Mouse (Mus musculus) ovary, postnatal 10 days (tissue): Measurements from ENCODE around the gene Alg14.

Experiments
- DNase-seq: peaks from one replicate; pipeline ENCODE4 v3.0.0; 2022; ENCODE audit warnings: low spot score

Alg14 gene

GRCm38 (mm10) chr3:121336234-121336890 lies 44.8 kb downstream of the Alg14 start:
- no peak for DNase-seq

DNA sequence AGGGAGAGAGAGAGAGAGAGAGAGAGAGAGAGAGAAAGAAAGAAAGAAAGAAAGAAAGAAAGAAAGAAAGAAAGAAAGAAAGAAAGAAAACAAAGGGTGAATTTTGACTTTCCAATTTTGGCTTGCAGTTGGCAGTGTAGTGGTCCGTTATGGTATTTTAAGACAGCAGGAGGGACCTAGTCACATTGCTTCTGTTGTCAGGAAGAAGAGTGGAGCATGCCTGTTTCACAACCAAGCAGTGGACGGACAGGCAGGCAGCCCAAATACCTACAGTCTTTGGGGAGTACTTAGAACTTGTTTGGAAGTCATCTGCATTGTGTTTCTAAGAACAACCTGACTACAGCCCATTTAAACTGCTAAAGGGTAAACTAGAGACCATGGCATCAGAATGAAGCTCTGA lies 47.1 kb downstream of the Alg14 start:
- no peak for DNase-seq

GRCm38 (mm10) chr3:121340321-121340761 lies 48.8 kb downstream of the Alg14 start:
- DNase-seq, result no peak

DNA sequence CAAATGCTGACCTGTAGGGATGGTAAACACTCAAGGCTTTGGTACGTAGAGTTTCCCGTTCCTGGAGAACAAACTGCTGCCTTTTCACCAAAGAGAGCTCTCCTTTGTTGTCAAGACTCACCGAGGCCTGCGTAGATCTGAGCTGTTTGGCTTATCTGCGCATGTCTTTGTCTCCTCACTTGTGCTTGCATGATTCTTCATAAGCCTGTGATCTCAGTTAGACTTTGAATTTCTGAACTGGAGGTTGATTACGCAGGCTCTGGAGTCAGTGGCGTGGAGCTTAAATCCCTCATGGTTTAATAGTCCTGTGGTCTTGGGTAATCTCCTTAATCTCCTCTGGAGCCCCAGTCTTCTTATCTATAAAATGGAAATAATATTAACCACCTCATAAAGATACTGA lies 51.7 kb downstream of the Alg14 start:
- no peak for DNase-seq

GRCm38 (mm10) chr3:121344056-121344945 lies 52.7 kb downstream of the Alg14 start:
- DNase-seq, result no peak

DNA sequence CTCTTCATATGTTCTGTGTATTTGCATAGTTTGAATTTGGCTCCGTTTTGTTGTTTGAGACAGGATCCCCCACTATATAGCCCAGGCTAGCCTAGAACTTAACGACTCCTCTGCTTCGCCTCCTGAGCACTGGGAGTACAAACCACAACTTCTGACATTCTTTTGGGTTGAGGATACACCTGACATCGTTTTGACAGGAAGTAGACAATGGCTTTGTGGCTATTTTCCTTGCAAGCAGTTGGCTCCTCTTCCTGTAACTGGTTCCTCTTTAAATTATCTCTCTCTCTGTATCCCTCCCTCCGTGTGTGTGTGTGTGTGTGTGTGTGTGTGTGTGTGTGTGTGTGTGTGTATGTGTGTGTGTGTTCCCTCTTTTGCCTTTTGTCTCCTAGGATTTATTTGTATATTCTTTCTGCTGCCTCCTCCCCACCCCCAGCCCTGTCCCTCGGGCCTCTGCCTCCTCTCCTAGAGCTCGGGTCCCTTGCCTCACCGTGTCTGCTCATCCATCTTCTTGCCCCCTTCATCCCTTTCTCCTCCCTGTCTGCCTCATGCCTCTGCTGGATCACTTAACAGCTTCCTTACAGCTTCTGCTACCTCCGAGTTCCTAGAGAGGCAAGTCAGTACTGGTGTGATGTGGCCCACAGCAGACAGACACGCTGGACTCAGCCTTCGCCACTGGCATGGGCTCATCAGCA lies 53.5 kb downstream of the Alg14 start:
- no peak for DNase-seq

GRCm38 (mm10) chr3:121345643-121346000 lies 54.0 kb downstream of the Alg14 start:
- no peak for DNase-seq

DNA sequence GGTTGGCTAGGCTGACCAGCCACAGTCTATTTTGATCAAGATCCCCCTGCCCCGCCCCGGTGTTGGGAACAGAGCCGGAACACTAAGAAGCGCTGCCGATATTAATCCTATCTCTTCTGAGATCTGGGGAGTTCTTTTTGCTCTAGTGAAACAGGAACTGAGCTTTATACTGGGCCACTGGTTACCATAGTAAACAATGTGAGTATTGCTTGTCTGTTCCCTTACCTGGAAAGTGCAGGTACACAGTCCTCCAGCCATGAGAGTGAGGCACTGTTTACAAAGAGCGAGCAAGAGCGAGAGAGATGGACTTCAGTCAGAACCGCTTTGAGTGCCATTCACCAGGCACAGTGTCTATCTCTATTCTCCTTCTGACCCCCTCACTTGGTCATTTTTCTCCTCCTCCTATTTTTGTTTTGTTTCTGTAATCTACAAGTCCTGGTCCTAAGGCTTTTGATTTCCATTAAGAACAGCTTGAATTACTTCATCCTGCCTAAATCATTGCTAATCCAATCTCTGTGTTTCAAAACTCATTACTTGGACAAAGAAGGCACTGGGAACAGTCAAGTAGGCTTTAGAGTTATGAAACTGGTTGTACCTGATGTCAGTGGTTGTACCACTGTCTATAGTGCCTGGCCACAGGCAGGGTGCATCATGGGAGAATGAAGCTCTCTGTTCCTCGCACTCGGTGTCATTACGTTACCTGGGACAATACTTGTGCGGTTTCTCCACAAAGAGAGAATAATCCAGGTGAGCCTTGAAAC lies 55.1 kb downstream of the Alg14 start:
- DNase-seq, result no peak

DNA sequence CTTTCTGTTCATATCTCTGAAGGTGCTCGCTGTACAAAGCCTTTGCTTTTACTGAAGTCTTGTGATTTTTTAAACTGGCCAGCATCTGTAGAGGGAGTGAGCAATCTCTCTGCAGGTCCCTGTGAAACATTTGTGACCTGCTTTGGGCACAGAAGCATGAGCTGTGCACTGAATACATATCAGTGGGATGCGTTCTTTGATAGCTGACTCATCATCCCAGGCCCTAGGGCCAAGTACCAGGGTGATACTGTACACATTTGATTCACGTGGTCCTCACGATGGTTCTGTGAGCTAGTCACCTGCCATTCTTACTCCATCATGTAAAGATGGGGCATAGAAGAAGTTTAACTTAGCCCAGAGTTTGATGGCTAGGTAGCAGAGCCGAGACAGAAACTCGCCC lies 57.2 kb downstream of the Alg14 start:
- DNase-seq, result no peak

DNA sequence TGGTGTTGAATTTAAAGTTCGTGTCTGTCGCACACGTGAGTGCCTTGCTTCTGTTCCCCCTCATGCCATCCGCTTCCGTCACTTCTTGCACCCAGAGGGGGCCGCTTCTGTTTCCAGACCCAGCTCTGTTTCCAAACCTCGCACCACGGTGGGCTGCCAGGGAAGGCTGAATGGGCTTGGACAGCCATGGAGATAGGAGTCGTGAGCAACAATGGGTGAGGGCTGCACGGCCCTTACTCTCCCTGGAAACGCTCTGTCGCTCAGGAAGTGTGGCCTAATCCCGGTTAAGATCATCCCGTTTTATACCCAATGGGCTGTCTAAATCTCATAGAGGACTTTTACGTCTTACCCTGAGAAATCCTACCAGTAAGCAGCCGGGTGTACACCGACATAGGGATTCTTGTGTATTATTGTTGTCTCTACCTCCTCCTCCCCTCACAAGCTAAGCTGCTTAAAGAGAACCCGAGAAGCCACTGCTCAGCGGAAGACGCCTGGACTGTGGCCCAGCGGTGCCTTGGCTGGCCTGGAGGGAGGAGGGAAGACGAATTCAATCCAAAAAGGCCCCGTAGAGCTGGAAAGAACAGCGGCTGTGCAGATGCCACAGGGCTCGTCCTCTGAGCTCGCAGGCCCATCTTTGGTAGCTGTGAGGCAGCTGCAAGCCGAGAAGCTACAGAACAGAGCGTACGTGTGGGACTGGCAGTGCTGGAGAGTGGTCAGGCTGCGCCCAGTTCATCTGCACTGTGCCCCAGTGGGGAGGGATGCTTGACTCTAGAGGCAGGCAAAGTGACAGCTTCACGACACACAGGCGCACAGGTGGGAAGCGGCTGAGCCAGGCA lies 58.0 kb downstream of the Alg14 start:
- DNase-seq, result no peak

- no peak for DNase-seq
Measured at GRCm38 (mm10) chr3:121351257-121351656, 59.7 kb downstream of the Alg14 start.

DNA sequence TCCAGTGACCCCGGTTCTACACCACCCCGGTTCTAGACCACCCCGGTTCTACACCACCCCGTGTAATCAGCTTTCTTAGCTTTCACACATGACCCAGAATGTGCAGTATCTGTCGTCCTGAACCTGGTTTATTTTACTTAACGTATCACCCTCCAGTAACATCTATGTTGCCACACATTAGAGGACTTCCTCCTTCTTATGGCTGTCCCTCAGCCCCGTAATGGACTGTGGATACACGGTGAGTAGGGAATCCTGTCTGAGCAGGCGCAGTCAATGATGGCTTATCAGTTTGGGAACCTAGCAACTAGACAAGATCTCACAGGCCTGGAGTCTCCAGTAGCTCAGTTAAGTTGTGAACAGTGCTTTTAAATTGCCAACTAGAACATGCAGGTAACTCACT lies 62.7 kb downstream of the Alg14 start:
- DNase-seq, result no peak

DNA sequence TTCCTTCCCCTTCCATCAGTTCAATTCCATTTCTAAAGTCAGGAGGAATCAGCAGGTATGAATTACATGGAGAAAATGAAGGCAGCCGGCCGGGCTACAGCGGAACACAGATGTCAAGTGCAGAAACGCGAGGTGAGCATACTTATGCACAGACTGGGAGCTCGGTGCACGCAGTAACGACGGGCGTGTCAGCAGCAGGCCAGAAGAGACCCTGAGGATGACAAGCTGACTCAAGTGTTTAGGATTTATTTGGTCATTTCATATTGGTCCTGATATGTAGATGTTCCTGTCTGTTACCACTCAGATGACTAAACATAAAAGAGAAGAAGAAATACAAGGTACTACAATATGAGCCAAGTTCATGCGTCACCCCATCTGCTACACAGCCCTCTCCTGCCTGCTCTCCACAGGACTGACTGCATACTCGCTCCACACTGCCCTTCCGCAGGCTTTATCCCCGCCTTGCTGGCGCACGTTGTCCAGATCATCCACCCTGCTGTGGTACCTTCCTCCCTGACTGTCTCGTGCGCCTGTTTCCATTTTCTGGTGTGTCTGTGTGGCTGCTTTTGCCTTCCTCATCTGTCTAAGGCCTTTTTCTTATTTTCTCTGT lies 63.4 kb downstream of the Alg14 start:
- DNase-seq, result no peak

DNA sequence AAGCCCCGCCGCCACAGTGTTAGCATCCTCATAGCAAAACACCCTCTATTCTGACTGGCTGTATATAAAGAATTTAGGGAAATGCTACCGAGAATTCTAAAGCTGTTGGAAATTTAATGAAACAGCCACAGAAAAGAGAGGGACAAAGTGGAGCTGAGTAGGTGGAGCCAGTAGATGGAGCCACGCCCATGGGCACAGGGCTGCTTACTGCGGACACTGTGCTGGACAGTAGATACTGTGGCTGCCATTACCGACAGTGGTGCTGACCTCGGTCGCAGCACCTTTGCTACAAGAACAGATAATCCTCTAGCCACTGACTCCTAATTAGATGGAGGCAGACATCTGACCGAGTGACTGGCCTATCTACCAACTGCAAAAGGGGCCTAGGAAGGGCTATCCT lies 64.0 kb downstream of the Alg14 start:
- DNase-seq, result no peak

DNA sequence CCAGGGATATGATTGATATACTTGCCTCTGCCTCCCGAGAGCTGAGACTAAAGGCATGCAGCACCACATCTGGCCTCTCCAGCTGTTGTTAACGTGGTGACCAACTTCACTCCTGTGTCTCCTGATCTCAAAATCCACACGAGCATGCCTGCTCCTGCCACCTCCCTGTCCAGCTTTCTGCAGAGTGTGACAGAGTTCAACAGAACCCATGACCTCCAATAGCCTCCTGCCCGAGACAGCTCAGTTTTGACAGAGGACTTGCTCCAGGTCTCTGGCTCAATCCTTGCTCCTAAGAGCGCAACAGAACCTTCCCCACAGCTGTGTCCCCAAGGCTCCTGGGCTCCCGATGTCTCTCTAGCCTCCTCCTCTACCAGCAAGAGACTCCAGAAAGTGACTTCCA lies 64.5 kb downstream of the Alg14 start:
- DNase-seq, result no peak

DNA sequence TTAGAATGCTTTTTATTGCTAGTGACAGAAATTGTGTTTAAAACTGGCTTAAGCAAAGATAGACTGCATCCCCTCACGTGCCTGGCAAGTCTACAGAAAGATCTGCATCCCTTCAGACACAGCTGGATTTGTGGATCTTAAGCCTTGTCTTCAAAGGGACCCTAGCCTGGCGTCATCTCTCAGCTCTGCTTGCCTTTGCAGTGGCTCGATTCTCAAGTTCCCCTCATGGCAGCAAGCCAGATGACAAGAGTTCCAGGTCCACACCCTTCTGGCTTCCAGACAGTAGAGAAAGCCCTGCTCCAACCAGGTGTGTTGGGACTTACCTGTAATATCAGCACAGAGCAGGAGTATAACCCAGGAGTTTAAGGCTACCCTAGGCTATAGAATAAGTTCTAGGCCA lies 65.5 kb downstream of the Alg14 start:
- DNase-seq, result no peak

DNA sequence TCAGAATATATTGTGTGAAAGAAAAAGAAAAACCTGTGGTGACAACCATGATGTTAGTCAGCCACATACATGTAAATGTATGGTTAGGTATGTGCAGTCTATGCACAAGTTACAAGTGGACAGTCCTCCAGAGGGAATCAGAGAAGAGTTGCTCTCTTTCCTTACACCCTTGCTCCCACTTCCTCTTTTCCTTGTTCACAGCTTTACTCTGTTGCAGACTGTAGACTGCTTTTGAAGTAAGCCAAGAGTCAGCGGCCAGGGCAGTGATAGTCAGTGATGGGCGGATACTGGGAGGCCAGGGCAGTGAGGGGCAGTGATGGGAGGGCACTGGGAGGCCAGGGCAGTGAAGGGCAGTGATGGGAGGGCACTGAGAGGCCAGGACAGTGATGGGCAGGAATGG lies 66.7 kb downstream of the Alg14 start:
- DNase-seq, result no peak

DNA sequence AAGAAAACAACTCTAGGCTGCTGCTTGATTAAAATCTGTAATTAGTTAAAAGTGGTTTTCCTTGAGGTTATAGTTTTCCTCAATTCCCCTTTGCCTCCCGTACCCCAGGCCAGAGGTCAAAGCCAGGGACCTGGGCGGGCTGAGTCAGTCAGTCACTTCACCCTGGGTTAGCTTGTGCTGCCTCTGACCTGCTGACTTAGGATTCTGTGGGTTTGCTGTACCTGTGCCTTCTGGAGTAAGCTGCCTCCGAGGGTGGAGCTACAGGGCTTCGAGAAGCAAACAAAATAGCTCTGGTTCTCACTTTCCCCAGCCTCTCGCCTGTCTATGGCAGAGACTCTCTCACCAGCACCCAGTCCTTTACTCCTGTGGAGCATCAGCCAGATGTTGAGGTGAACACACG lies 67.3 kb downstream of the Alg14 start:
- no peak for DNase-seq

DNA sequence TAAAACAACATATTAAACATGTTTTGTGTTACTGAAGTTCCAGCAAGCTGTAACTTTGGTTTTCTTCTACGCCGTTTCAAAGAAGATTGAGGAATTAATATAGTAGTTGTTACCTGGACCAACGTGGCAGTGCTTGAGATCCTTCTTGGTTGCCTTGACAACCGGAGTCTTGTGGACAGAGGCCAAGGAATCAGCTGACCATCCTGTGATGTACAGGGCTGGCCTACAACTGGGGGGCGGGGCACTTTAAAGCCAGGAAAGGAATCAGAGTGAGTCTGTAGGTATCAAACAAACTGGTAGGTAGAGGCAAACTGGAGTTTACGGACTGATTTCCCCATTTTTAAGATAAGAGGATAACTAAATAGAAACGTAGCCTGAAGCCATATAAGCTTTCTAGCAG lies 67.7 kb downstream of the Alg14 start:
- DNase-seq, result no peak

GRCm38 (mm10) chr3:121362002-121362401 lies 70.4 kb downstream of the Alg14 start:
- DNase-seq, result no peak

DNA sequence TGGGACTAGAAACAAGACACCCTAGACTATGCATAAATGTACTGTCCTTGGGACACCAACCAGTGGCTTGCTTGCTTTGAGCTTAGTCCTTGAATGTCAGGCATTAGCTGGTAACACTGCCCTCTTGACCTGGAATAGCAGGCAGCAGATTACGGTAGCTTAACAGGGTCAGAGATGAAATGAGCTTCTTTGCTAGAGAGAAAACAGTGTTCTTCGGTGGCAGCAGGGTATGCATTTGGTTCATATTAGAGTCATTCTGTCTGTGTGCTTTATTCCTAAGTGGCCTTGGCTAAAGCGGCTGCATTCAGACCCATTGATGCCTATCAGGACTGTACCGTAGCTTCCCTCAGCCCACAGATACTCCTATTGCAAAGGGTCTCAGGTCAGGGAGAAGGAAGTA lies 72.8 kb downstream of the Alg14 start:
- DNase-seq, result no peak
